Mouse (Mus musculus) liver, embryonic 14.5 days (tissue): ENCODE measurements at regions not wholly inside any gene's neighbourhood (a gene's known extent, or its start where the extent isn't known, plus 50 kb on each side); places are given as distances from the start of the nearest gene placed in this dataset.

ENCODE experiments used
- ATAC-seq: fragments of 200-750 bp; cut with Nextera tagmentation; 2 replicates; pipeline ENCODE4 v1.8.0; 2017; ENCODE audit warnings: moderate number of reproducible peaks, mild to moderate bottlenecking, moderate library complexity; ENCODE audit not compliant: insufficient read depth
- DNase-seq, 3 experiments: peaks; one replicate each; pipeline ENCODE4 v3.0.0-alpha.2; 2012 to 2013; ENCODE audit warnings: low read depth in 3 of 3, low spot score in 3 of 3
- H3K27ac ChIP-seq: fragments of 300-500 bp; sonication (generic); 2 replicates; pipeline ENCODE4 v1.5.1; 2014; ENCODE audit warnings: moderate library complexity, mild to moderate bottlenecking, control low read depth, inconsistent platforms
- H3K27me3 ChIP-seq: fragments of 300-500 bp; sonication (generic); 2 replicates; pipeline ENCODE4 v1.6.1; 2014; ENCODE audit warnings: mild to moderate bottlenecking, low read length, moderate library complexity; ENCODE audit not compliant: control insufficient read depth, insufficient read depth
- H3K36me3 ChIP-seq: fragments of 300-500 bp; sonication (generic); replicated peaks from 2 replicates; pipeline ENCODE4 v1.6.1; 2014; ENCODE audit warnings: low read depth; ENCODE audit not compliant: control insufficient read depth, insufficient read depth
- H3K4me1 ChIP-seq, 2 experiments: fragments of 200-500 bp in 1 of 2; fragments of 300-500 bp in 1 of 2; sonication (generic) in 1 of 2; replicated peaks; 2 replicates each; pipeline ENCODE4 v1.6.1; 2012 to 2014; ENCODE audit warnings: antibody characterized with exemption in 1 of 2, inconsistent platforms in 1 of 2, low read length in 1 of 2; ENCODE audit not compliant: control insufficient read depth in 2 of 2, insufficient read depth in 2 of 2
- H3K4me2 ChIP-seq: fragments of 300-500 bp; sonication (generic); 2 replicates; pipeline ENCODE4 v1.6.1; 2014; ENCODE audit warnings: low read depth, mild to moderate bottlenecking, control low read depth, moderate library complexity
- H3K4me3 ChIP-seq, 2 experiments: fragments of 200-500 bp in 1 of 2; fragments of 300-500 bp in 1 of 2; sonication (generic) in 1 of 2; 2 replicates each; pipeline ENCODE4 v1.5.1; 2012 to 2014; ENCODE audit warnings: low read depth in 2 of 2, low read length in 2 of 2, mild to moderate bottlenecking in 2 of 2, control low read depth in 1 of 2, inconsistent platforms in 1 of 2, moderate library complexity in 1 of 2; ENCODE audit not compliant: insufficient read depth in 1 of 2
- H3K9ac ChIP-seq: fragments of 300-500 bp; sonication (generic); replicated peaks from 2 replicates; pipeline ENCODE4 v1.6.1; 2014; ENCODE audit warnings: mild to moderate bottlenecking, control low read depth, moderate library complexity
- H3K9me3 ChIP-seq: fragments of 300-500 bp; sonication (generic); 2 replicates; pipeline ENCODE4 v1.6.1; 2016; ENCODE audit warnings: low read length, mixed read lengths; ENCODE audit not compliant: control insufficient read depth
- CTCF ChIP-seq: IDR thresholded peaks from 2 replicates; pipeline ENCODE4 v1.5.1; 2016; ENCODE audit warnings: antibody characterized with exemption, low read depth, control low read depth
- EP300 ChIP-seq: IDR thresholded peaks from 2 replicates; pipeline ENCODE4 v1.6.1; 2016; ENCODE audit warnings: antibody characterized with exemption, low read depth
- WGBS: fragments of 180-500 bp; shearing (Covaris S2); extraction: QIAGEN DNeasy Blood & Tissue Kit; methylation state at CpG from one replicate; pipeline ENCODE4 v1.1.7; 2014; ENCODE audit not compliant: insufficient replicate concordance; 5-methylcytosine and 5-hydroxymethylcytosine counted together

- Histone ChIP-seq H3K27ac (no peak overlapping the region), H3K4me2 (no peak overlapping the region), H3K9ac (no peak overlapping the region), H3K27me3 (no peaks in the 10 kb centered on the region), H3K9me3 (no peaks in the 10 kb centered on the region), H3K36me3 (no peaks in the 10 kb centered on the region), H3K4me3 (no peak overlapping the region), H3K4me1 (no peaks in the 10 kb centered on the region)
- no peak for TF ChIP-seq EP300
- ATAC-seq (no peak), DNase-seq (no peak)
- WGBS: 63% methylated on average over 17 of the region's 17 CpGs
Observed at GRCm38 (mm10) chr1:55888711-55889366, 483.1 kb downstream of the Plcl1 start.

GRCm38 (mm10) chr1:55890511-55891151 lies 484.9 kb downstream of the Plcl1 start:
- Histone ChIP-seq H3K36me3 (no peaks in the 10 kb centered on the region), H3K4me1 (no peaks in the 10 kb centered on the region), H3K4me3 (no peak overlapping the region), H3K9ac (no peak overlapping the region), H3K9me3 (no peaks in the 10 kb centered on the region), H3K27ac (no peak overlapping the region), H3K27me3 (no peaks in the 10 kb centered on the region), H3K4me2 (no peak overlapping the region)
- 38% methylated on average over 15 of the region's 15 CpGs for WGBS
- ATAC-seq: no peak
- no peak for DNase-seq
- TF ChIP-seq CTCF (peak; percentile 24; the same call in 1 of the 2 replicates), EP300 (no peak)

DNA sequence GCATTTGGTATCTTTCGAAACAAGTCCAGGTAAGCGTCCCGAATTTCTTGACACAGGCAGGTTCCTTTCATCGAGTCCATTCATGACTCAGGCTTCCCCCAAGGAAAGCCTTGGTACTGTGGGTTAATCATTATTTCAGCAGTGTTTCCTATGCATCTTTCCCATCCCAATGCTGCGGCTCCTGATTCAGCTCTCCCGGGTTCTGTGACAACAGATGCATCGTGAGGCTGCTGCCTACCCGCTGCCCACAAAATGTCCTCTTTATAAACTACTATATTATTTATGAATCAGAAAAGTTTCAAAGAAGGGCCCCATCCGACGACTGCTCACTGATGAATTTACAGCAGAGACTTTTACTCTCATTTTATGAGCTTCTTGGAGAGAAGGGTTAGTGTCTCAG lies 486.2 kb downstream of the Plcl1 start:
- WGBS: 68% methylated on average over 10 of the region's 10 CpGs
- H3K36me3 ChIP-seq: no peaks in the 10 kb centered on the region
- H3K4me2 ChIP-seq: no peak overlapping the region
- no peaks in the 10 kb centered on the region for H3K9me3 ChIP-seq
- no peak for DNase-seq
- H3K27me3 ChIP-seq: no peaks in the 10 kb centered on the region
- no peak overlapping the region for H3K4me3 ChIP-seq
- H3K27ac ChIP-seq: no peak overlapping the region
- no peak overlapping the region for H3K9ac ChIP-seq
- no peaks in the 10 kb centered on the region for H3K4me1 ChIP-seq
- TF ChIP-seq EP300 (no peak), CTCF (no peak)
- ATAC-seq: no peak

- Histone ChIP-seq H3K27ac (no peak overlapping the region), H3K4me3 (no peak overlapping the region), H3K27me3 (no peaks in the 10 kb centered on the region), H3K36me3 (no peaks in the 10 kb centered on the region), H3K4me1 (no peaks in the 10 kb centered on the region), H3K4me2 (no peak overlapping the region), H3K9ac (no peak overlapping the region), H3K9me3 (no peaks in the 10 kb centered on the region)
- TF ChIP-seq CTCF: no peak
- no peak for TF ChIP-seq EP300
- DNase-seq: no peak
- no peak for ATAC-seq
- 42% methylated on average over 2 of the region's 2 CpGs for WGBS
Observed at GRCm38 (mm10) chr1:55897572-55897971, 491.9 kb downstream of the Plcl1 start.

DNA sequence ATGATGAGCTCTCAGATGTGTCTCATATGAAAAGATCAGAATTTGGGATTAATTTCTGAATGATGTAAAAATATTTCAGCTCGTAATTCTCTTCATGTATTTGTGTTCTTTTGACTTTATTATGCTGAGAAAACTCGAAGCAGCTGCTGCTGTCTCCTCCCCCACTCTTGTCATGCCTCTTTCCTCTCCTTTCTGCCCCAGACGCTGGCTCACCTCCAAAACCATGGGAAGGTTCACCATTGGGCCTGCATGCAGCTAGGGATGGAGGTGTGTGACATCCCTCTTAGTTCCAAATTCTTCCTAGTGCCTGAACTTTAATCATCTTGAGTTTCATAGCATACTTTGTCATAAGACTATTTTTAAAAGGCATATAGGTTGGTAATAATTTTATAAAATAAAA lies 492.3 kb downstream of the Plcl1 start:
- Histone ChIP-seq H3K27me3 (no peaks in the 10 kb centered on the region), H3K4me1 (no peaks in the 10 kb centered on the region), H3K4me3 (no peak overlapping the region), H3K36me3 (no peaks in the 10 kb centered on the region), H3K9ac (no peak overlapping the region), H3K9me3 (no peaks in the 10 kb centered on the region), H3K27ac (no peak overlapping the region), H3K4me2 (no peak overlapping the region)
- TF ChIP-seq CTCF: no peak
- no peak for TF ChIP-seq EP300
- DNase-seq (no peak), ATAC-seq (no peak)
- 26% methylated on average over 3 of the region's 3 CpGs for WGBS
